Mouse (Mus musculus) inflammation-experienced regulatory T-cells, adult 6 months (primary cell): ENCODE results near the gene Wdr70. TPM values are rescaled to one million over a fixed set of nuclear protein-coding genes. Genes with fewer than 3 reads are reported as not detected.

Experiments
- ATAC-seq: one replicate; pipeline ENCODE4 v1.8.0; 2017
- polyA plus RNA-seq, 3 experiments: library from polyadenylated mRNA; unstranded; fragments of 100-300 nt; shearing (Covaris generic); gene quantifications; one replicate each; pipeline ENCODE4 v1.2.1; 2017

Gene Wdr70
- polyA plus RNA-seq, 3 experiments from 2014 or later, result 30.0 to 36.8 (median 30.3) TPM

GRCm38 (mm10) chr15:7925382-7925781 lies 173.6 kb downstream of the Wdr70 start:
- ATAC-seq, result peak; percentile 94

GRCm38 (mm10) chr15:7923281-7923680 lies 175.7 kb downstream of the Wdr70 start:
- ATAC-seq, result no peak

GRCm38 (mm10) chr15:7922291-7923037 lies 176.5 kb downstream of the Wdr70 start:
- ATAC-seq, result no peak

GRCm38 (mm10) chr15:7921124-7921523 lies 177.9 kb downstream of the Wdr70 start:
- ATAC-seq, result no peak

- no peak for ATAC-seq
Observed at GRCm38 (mm10) chr15:7906491-7907035, 192.4 kb downstream of the Wdr70 start.

- no peak for ATAC-seq
Observed at GRCm38 (mm10) chr15:7899286-7899685, 199.7 kb downstream of the Wdr70 start.

GRCm38 (mm10) chr15:7891547-7892282 lies 207.3 kb downstream of the Wdr70 start:
- ATAC-seq, result no peak

GRCm38 (mm10) chr15:7890286-7890685 lies 208.7 kb downstream of the Wdr70 start:
- no peak for ATAC-seq

- ATAC-seq, result no peak
Observed at GRCm38 (mm10) chr15:7889362-7889674, 209.7 kb downstream of the Wdr70 start.

- ATAC-seq, result no peak
Observed at GRCm38 (mm10) chr15:7888617-7889361, 210.2 kb downstream of the Wdr70 start.

GRCm38 (mm10) chr15:7886591-7886990 lies 212.4 kb downstream of the Wdr70 start:
- ATAC-seq, result no peak

- ATAC-seq, result no peak
Observed at GRCm38 (mm10) chr15:7885106-7885505, 213.9 kb downstream of the Wdr70 start.

- ATAC-seq, result no peak
Observed at GRCm38 (mm10) chr15:7884181-7884580, 214.8 kb downstream of the Wdr70 start.

- no peak for ATAC-seq
Observed at GRCm38 (mm10) chr15:7879956-7880355, 219.1 kb downstream of the Wdr70 start.

GRCm38 (mm10) chr15:7878861-7879260 lies 220.1 kb downstream of the Wdr70 start:
- ATAC-seq, result no peak

GRCm38 (mm10) chr15:7877560-7878467 lies 221.2 kb downstream of the Wdr70 start:
- no peak for ATAC-seq

- ATAC-seq, result no peak
Observed at GRCm38 (mm10) chr15:7875879-7876278, 223.1 kb downstream of the Wdr70 start.

- no peak for ATAC-seq
Observed at GRCm38 (mm10) chr15:7872473-7872872, 226.5 kb downstream of the Wdr70 start.

- ATAC-seq, result no peak
Observed at GRCm38 (mm10) chr15:7865305-7865704, 233.7 kb downstream of the Wdr70 start.

GRCm38 (mm10) chr15:7863328-7863727 lies 235.7 kb downstream of the Wdr70 start:
- no peak for ATAC-seq

- ATAC-seq, result no peak
Observed at GRCm38 (mm10) chr15:7862890-7863289, 236.1 kb downstream of the Wdr70 start.

GRCm38 (mm10) chr15:7858841-7859240 lies 240.2 kb downstream of the Wdr70 start:
- no peak for ATAC-seq
